Comparison of ENCODE assay signal across 8 mouse cellular contexts in the genomic region with DNA sequence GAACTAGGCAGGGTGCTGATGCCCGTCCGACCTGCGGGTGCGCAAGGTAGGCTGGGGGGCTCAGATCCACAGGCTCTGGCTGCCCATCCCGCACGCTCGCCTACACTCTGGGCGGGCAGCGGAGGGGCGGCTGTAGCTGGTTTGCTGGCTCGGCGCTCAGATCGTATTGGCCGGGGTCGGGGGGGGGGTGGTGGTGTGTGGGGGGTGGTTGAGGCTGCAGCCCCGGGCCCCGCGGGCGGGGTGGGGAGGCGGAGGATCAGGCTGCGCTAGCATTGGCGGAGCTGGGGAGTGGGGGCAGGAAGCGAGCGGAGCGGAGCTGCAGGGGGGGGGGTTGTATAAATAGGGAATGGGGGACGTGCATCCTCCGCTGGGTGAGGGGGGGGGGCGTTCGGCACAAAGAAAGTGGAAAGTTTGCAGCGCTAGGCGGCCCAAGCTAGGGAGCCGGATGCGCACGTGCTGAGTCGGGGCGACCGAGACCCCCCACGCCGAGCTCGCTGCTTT. TPM values are rescaled to one million over a fixed set of nuclear protein-coding genes. Genes with fewer than 3 reads are reported as not detected.
DNase-seq lines count a peak whose midpoint lies in the region; ATAC-seq and TF ChIP-seq lines count a peak whose summit lies in the region.

No protein-coding gene starts in this region.

- H3K27me3 ChIP-seq in CH12.LX (replicated peaks), result no peaks in the 10 kb centered on the region
- H3K27me3 ChIP-seq in forebrain, embryonic 13.5 days, result no peaks in the 10 kb centered on the region
- H3K27me3 ChIP-seq in lung, embryonic 16.5 days (ENCODE audit: control insufficient read depth, insufficient read depth, low read depth, low read length), result no peaks in the 10 kb centered on the region

- H3K4me1 ChIP-seq in CH12.LX (ENCODE audit: control insufficient read depth in 1 of 2, insufficient read depth in 2 of 2), result peaks cover 5 to 41% of the 10 kb centered on the region in 2 experiments
- H3K4me1 ChIP-seq in bone marrow macrophage, adult 2 months (ENCODE audit: control insufficient read depth, insufficient read depth, low read length), result peaks cover 15% of the 10 kb centered on the region
- H3K4me1 ChIP-seq in forebrain, embryonic 13.5 days, result peaks cover 44% of the 10 kb centered on the region
- peaks cover 31% of the 10 kb centered on the region for H3K4me1 ChIP-seq in lung, embryonic 16.5 days (replicated peaks; ENCODE audit: control insufficient read depth, insufficient read depth, low read length)

- no peak for TF ChIP-seq POLR2A in CH12.LX (IDR thresholded peaks at IDR 0.05; ENCODE audit: low read depth, low read length)
- no peak for TF ChIP-seq POLR2A in bone marrow macrophage, adult 2 months (IDR thresholded peaks at IDR 0.05; ENCODE audit: borderline replicate concordance, low read depth, low read length)

- peak overlapping the region; percentile 73 to 84 (median 79) for H3K4me3 ChIP-seq in CH12.LX (replicated peaks in 1 of 3; ENCODE audit: low read depth in 2 of 3, low read length in 2 of 3, poor library complexity in 1 of 3)
- peak overlapping the region; percentile 93 for H3K4me3 ChIP-seq in bone marrow macrophage, adult 2 months (ENCODE audit: insufficient read depth, low read length)
- peak overlapping the region; percentile 86 for H3K4me3 ChIP-seq in forebrain, embryonic 13.5 days
- peak overlapping the region; percentile 68 for H3K4me3 ChIP-seq in lung, embryonic 16.5 days (ENCODE audit: low read length)

- in situ Hi-C loops in CH12.LX (cut with MboI; ENCODE audit: low pct_ligation_motif_present, low pct_unique_long_range_greater_than_20kb, low sequenced_read_pairs), result no loop called here

- no peak for TF ChIP-seq RAD21 in CH12.LX (IDR thresholded peaks at IDR 0.05; ENCODE audit: low read depth, low read length)

- under 1% methylated on average over 29 of the region's 40 CpGs for WGBS in forebrain, embryonic 13.5 days
- WGBS in lung, embryonic 16.5 days, result under 1% methylated on average over 31 of the region's 40 CpGs

- peak; percentile 50 for DNase-seq in CH12.LX (ENCODE audit: extremely low read depth)
- peak; percentile 82 for DNase-seq in heart, postnatal 4 days
- peak; percentile 81 for DNase-seq in layer of hippocampus, adult 9-11 months
- DNase-seq in ovary, postnatal 14 days (ENCODE audit: low spot score), result peak; percentile 56
- peak; percentile 85 for DNase-seq in thymus, postnatal 25 days

- H3K27ac ChIP-seq in CH12.LX (ENCODE audit: insufficient read depth, low read depth), result peak overlapping the region; percentile 73; the same call in 1 of the 2 replicates
- H3K27ac ChIP-seq in bone marrow macrophage, adult 2 months (ENCODE audit: insufficient read depth, low read depth, low read length), result peak overlapping the region; percentile 92
- peak overlapping the region; percentile 100 for H3K27ac ChIP-seq in forebrain, embryonic 13.5 days
- H3K27ac ChIP-seq in lung, embryonic 16.5 days (ENCODE audit: low read length), result peak overlapping the region; percentile 100

- peak; percentile 78 for ATAC-seq in forebrain, embryonic 13.5 days
- ATAC-seq in lung, embryonic 16.5 days (ENCODE audit: low read depth), result peak; percentile 88

- peak overlapping the region; percentile 17 for H3K4me2 ChIP-seq in CH12.LX (ENCODE audit: insufficient read depth, low read depth, poor library complexity, severe bottlenecking)
- peak overlapping the region; percentile 100 for H3K4me2 ChIP-seq in forebrain, embryonic 13.5 days
- H3K4me2 ChIP-seq in lung, embryonic 16.5 days (ENCODE audit: low read depth, low read length), result peak overlapping the region; percentile 93

- TF ChIP-seq CTCF in CH12.LX (conservative IDR thresholded peaks at IDR 0.05 in 1 of 2, IDR thresholded peaks at IDR 0.05 in 1 of 2; ENCODE audit: low read depth in 2 of 2, low read length in 2 of 2), result no peak
- no peak for TF ChIP-seq CTCF in bone marrow macrophage, adult 2 months (IDR thresholded peaks at IDR 0.05; ENCODE audit: low read depth, low read length)

- TF ChIP-seq EP300 in CH12.LX (IDR thresholded peaks at IDR 0.05; ENCODE audit: low read length), result no peak

- peaks cover 31% of the 10 kb centered on the region for H3K79me2 ChIP-seq in CH12.LX (replicated peaks; ENCODE audit: control insufficient read depth, extremely low read depth, insufficient read depth, poor library complexity, severe bottlenecking)

- peak overlapping the region; percentile 84 for H3K9ac ChIP-seq in CH12.LX (ENCODE audit: insufficient read depth, low read depth)
- H3K9ac ChIP-seq in forebrain, embryonic 13.5 days, result peak overlapping the region; percentile 95
- peak overlapping the region; percentile 99 for H3K9ac ChIP-seq in lung, embryonic 16.5 days (ENCODE audit: low read length)

- peaks cover 11 to 16% of the 10 kb centered on the region in 2 experiments for H3K36me3 ChIP-seq in CH12.LX (replicated peaks in 1 of 2; ENCODE audit: control insufficient read depth in 1 of 2, insufficient read depth in 1 of 2, low read length in 1 of 2)
- H3K36me3 ChIP-seq in forebrain, embryonic 13.5 days (ENCODE audit: poor library complexity, severe bottlenecking), result peaks cover 14% of the 10 kb centered on the region
- peaks cover 4% of the 10 kb centered on the region; the same call in 1 of the 2 replicates for H3K36me3 ChIP-seq in lung, embryonic 16.5 days (ENCODE audit: control insufficient read depth, insufficient read depth, low read length)

- dilution Hi-C loops in CH12.LX (cut with MboI; ENCODE audit: extremely low pct_ligation_motif_present, extremely low pct_unique_long_range_greater_than_20kb, low sequenced_read_pairs), result no loop called here

- H3K9me3 ChIP-seq in CH12.LX (replicated peaks; ENCODE audit: low read length), result no peaks in the 10 kb centered on the region
- no peaks in the 10 kb centered on the region for H3K9me3 ChIP-seq in forebrain, embryonic 13.5 days (replicated peaks)
- no peaks in the 10 kb centered on the region for H3K9me3 ChIP-seq in lung, embryonic 16.5 days (ENCODE audit: control insufficient read depth, low read length)

TF ChIP-seq in CH12.LX, 34 proteins besides CTCF, POLR2A, EP300 and RAD21 (continues in another document):
- TF ChIP-seq POLR2AphosphoS2 (IDR thresholded peaks at IDR 0.05; ENCODE audit: low read depth, low read length) (peak; percentile 7; the same call in 1 of the 2 replicates), USF1 (IDR thresholded peaks at IDR 0.05; ENCODE audit: low read depth, low read length) (no peak), CHD2 (IDR thresholded peaks at IDR 0.05; ENCODE audit: low read length) (no peak), KAT2A (IDR thresholded peaks at IDR 0.05; ENCODE audit: insufficient replicate concordance, low read length) (no peak), JUN (IDR thresholded peaks at IDR 0.05; ENCODE audit: insufficient read depth, low read depth, low read length) (no peak), ZKSCAN1 (IDR thresholded peaks at IDR 0.05; ENCODE audit: borderline replicate concordance, low read depth, low read length) (no peak), NELFE (IDR thresholded peaks at IDR 0.05; ENCODE audit: low read depth, low read length) (no peak), SMC3 (IDR thresholded peaks at IDR 0.05; ENCODE audit: low read depth, low read length) (no peak), BHLHE40 (IDR thresholded peaks at IDR 0.05; ENCODE audit: low read depth, low read length) (peak; percentile 86), ZNF384 (IDR thresholded peaks at IDR 0.05; ENCODE audit: low read depth, low read length) (no peak; the same call in 1 of the 2 replicates), ZMIZ1 (IDR thresholded peaks at IDR 0.05; ENCODE audit: low read depth, low read length) (no peak), UBTF (IDR thresholded peaks at IDR 0.05; ENCODE audit: low read depth, low read length) (no peak), ETS1 (conservative IDR thresholded peaks at IDR 0.05; ENCODE audit: low read depth, low read length) (no peak), MYC (IDR thresholded peaks at IDR 0.05; ENCODE audit: low read depth, low read length) (no peak), MAZ (IDR thresholded peaks at IDR 0.05; ENCODE audit: low read depth, low read length) (no peak), NRF1 (IDR thresholded peaks at IDR 0.05; ENCODE audit: low read depth, low read length) (0 out of 2 replicates have a peak, but pooled peaks have one; percentile 18), CHD1 (IDR thresholded peaks at IDR 0.05; ENCODE audit: low read depth, low read length) (no peak), RCOR1 (conservative IDR thresholded peaks at IDR 0.05; ENCODE audit: low read depth, low read length) (no peak), TCF12 (IDR thresholded peaks at IDR 0.05; ENCODE audit: low read depth, low read length) (no peak), MXI1 (IDR thresholded peaks at IDR 0.05; ENCODE audit: low read depth, low read length) (no peak)

RNA-seq across cellular contexts. Expression of gene Patz1, which starts 0.7 kb away (rescaled TPM):
- total RNA-seq in CH12.LX (2012; rRNA removed) (29.5 and 30.5 TPM in 2 replicates), CH12.LX (2014; rRNA removed) (30.8 and 31.5 TPM in 2 replicates)
- 35.3 and 37.4 TPM in 2 replicates for polyA plus RNA-seq in CH12.LX (2012; ENCODE audit: insufficient read length, low read depth)
- 29.9 and 32.2 TPM in 2 replicates for polyA plus RNA-seq in bone marrow macrophage, adult 2 months (2012; ENCODE audit: insufficient read depth, insufficient read length, missing spikeins)
- 77.6 and 85.1 TPM in 2 replicates for polyA plus RNA-seq in forebrain, embryonic 13.5 days (2015; fragmentation: Nextera tagmentation; extraction: Ambion mirVana)
- 10 to 100 TPM; 38.5 to 41.6 TPM for total RNA-seq in heart, postnatal 4 days (2021)
- 41.2 and 41.4 TPM in 2 replicates for polyA plus RNA-seq in lung, embryonic 16.5 days (2015; fragmentation: Nextera tagmentation; extraction: Ambion mirVana)

RNA-seq across cellular contexts. Expression of gene Drg1, which starts 23.1 kb away (rescaled TPM):
- total RNA-seq in CH12.LX (2012; rRNA removed) (158 and 189 TPM in 2 replicates), CH12.LX (2014; rRNA removed) (439 and 480 TPM in 2 replicates)
- polyA plus RNA-seq in CH12.LX (2012; ENCODE audit: insufficient read length, low read depth), result 249 and 267 TPM in 2 replicates
- polyA plus RNA-seq in bone marrow macrophage, adult 2 months (2012; ENCODE audit: insufficient read depth, insufficient read length, missing spikeins), result 74.1 and 75.0 TPM in 2 replicates
- 290 and 298 TPM in 2 replicates for polyA plus RNA-seq in forebrain, embryonic 13.5 days (2015; fragmentation: Nextera tagmentation; extraction: Ambion mirVana)
- 10 to 100 TPM; 77.9 to 84.2 TPM for total RNA-seq in heart, postnatal 4 days (2021)
- polyA plus RNA-seq in lung, embryonic 16.5 days (2015; fragmentation: Nextera tagmentation; extraction: Ambion mirVana), result 232 TPM in 2 replicates

RNA-seq across cellular contexts. Expression of gene Pik3ip1, which starts 40.8 kb away (rescaled TPM):
- total RNA-seq in CH12.LX (2012; rRNA removed) (1.3 and 2.6 TPM in 2 replicates), CH12.LX (2014; rRNA removed) (0.39 and 0.80 TPM in 2 replicates)
- 1.3 and 1.9 TPM in 2 replicates for polyA plus RNA-seq in CH12.LX (2012; ENCODE audit: insufficient read length, low read depth)
- polyA plus RNA-seq in bone marrow macrophage, adult 2 months (2012; ENCODE audit: insufficient read depth, insufficient read length, missing spikeins), result 1.6 and 1.7 TPM in 2 replicates
- polyA plus RNA-seq in forebrain, embryonic 13.5 days (2015; fragmentation: Nextera tagmentation; extraction: Ambion mirVana), result 18.7 and 22.8 TPM in 2 replicates
- total RNA-seq in heart, postnatal 4 days (2021), result 10 to 100 TPM; 11.7 to 12.0 TPM
- 11.8 and 12.0 TPM in 2 replicates for polyA plus RNA-seq in lung, embryonic 16.5 days (2015; fragmentation: Nextera tagmentation; extraction: Ambion mirVana)

Comparison
In these comparisons a context has a peak if more than half of its experiments do, and no peak if none do; other contexts are left out.
1. Peak in every context shown above with its lines: DNase-seq, ATAC-seq, H3K4me3 ChIP-seq and H3K27ac ChIP-seq.
2. H3K4me2 ChIP-seq: peak in every context shown above with its lines; median percentile 100 in forebrain, embryonic 13.5 days; 93 in lung, embryonic 16.5 days; 17 in CH12.LX.